Mouse (Mus musculus) neural tube, embryonic 11.5 days (tissue): ENCODE measurements around the gene Ttll6. TPM values are rescaled to one million over a fixed set of nuclear protein-coding genes. Genes with fewer than 3 reads are reported as not detected.
"Not testable (repeated sequence)": the region's sequence is repeated elsewhere in the genome, so short reads cannot be mapped to it uniquely, and the experiment has no call there.

Experiments used
- ATAC-seq: fragments of 200-750 bp; cut with Nextera tagmentation; 2 replicates; pipeline ENCODE4 v1.8.0; 2017; ENCODE audit warnings: moderate number of reproducible peaks, mild to moderate bottlenecking, moderate TSS enrichment, moderate library complexity; ENCODE audit not compliant: insufficient read depth, low FRiP score, low TSS enrichment
- DNase-seq: peaks from one replicate; pipeline ENCODE4 v3.0.0-alpha.2; 2015; ENCODE audit warnings: low spot score
- H3K27ac ChIP-seq: fragments of 300-500 bp; sonication (generic); 2 replicates; pipeline ENCODE4 v1.5.1; 2014; ENCODE audit warnings: low read depth, mild to moderate bottlenecking, low read length
- H3K27me3 ChIP-seq: fragments of 300-500 bp; sonication (generic); 2 replicates; pipeline ENCODE4 v1.6.1; 2014; ENCODE audit warnings: mild to moderate bottlenecking, low read length, mixed read lengths; ENCODE audit not compliant: control insufficient read depth, insufficient read depth
- H3K36me3 ChIP-seq: fragments of 300-500 bp; sonication (generic); 2 replicates; pipeline ENCODE4 v1.6.1; 2014; ENCODE audit warnings: mild to moderate bottlenecking, low read length, moderate library complexity, mixed read lengths; ENCODE audit not compliant: control insufficient read depth, insufficient read depth
- H3K4me1 ChIP-seq: fragments of 300-500 bp; sonication (generic); 2 replicates; pipeline ENCODE4 v1.6.1; 2014; ENCODE audit warnings: low read length, mixed read lengths; ENCODE audit not compliant: control insufficient read depth, insufficient read depth
- H3K4me2 ChIP-seq: fragments of 300-500 bp; sonication (generic); 2 replicates; pipeline ENCODE4 v1.6.1; 2014; ENCODE audit warnings: low read depth, mild to moderate bottlenecking, moderate library complexity
- H3K4me3 ChIP-seq: fragments of 300-500 bp; sonication (generic); 2 replicates; pipeline ENCODE4 v1.5.1; 2014; ENCODE audit warnings: low read depth, low read length
- H3K9ac ChIP-seq: fragments of 300-500 bp; sonication (generic); 2 replicates; pipeline ENCODE4 v1.6.1; 2014; ENCODE audit warnings: mild to moderate bottlenecking, low read length
- H3K9me3 ChIP-seq: fragments of 300-500 bp; sonication (generic); 2 replicates; pipeline ENCODE4 v1.6.1; 2016; ENCODE audit warnings: low read length; ENCODE audit not compliant: control insufficient read depth
- WGBS: fragments of 180-500 bp; shearing (Covaris S2); extraction: QIAGEN DNeasy Blood & Tissue Kit; methylation state at CpG from one replicate; pipeline ENCODE4 v1.1.7; 2014; 5-methylcytosine and 5-hydroxymethylcytosine counted together
- polyA plus RNA-seq: library from polyadenylated mRNA; unstranded; fragments of >200 nt; fragmentation: Nextera tagmentation; extraction: Ambion mirVana; gene quantifications from 2 replicates; pipeline ENCODE4 v1.2.1, GENCODE M21; 2014

The Ttll6 gene
- polyA plus RNA-seq, 1 experiment from 2014 or later: not detected

GRCm38 (mm10) chr11:96115416-96115815, 18.2 kb upstream of the Ttll6 start:
- Histone ChIP-seq H3K4me2 (no peak overlapping the region), H3K27me3 (no peaks in the 10 kb centered on the region), H3K36me3 (no peaks in the 10 kb centered on the region), H3K9ac (no peak overlapping the region), H3K27ac (no peak overlapping the region), H3K4me1 (no peaks in the 10 kb centered on the region), H3K4me3 (no peak overlapping the region), H3K9me3 (no peaks in the 10 kb centered on the region)
- WGBS: 92% methylated on average over 6 of the region's 6 CpGs
- DNase-seq (no peak), ATAC-seq (no peak)

GRCm38 (mm10) chr11:96116116-96116515, 17.5 kb upstream of the Ttll6 start:
- Histone ChIP-seq H3K27me3 (no peaks in the 10 kb centered on the region), H3K27ac (no peak overlapping the region), H3K4me2 (no peak overlapping the region), H3K4me3 (no peak overlapping the region), H3K9me3 (no peaks in the 10 kb centered on the region), H3K9ac (no peak overlapping the region), H3K4me1 (no peaks in the 10 kb centered on the region), H3K36me3 (no peaks in the 10 kb centered on the region)
- 91% methylated on average over 3 of the region's 3 CpGs for WGBS
- no peak for ATAC-seq
- no peak for DNase-seq

- H3K27ac ChIP-seq, H3K4me2 ChIP-seq, H3K36me3 ChIP-seq, H3K4me1 ChIP-seq, H3K9ac ChIP-seq, H3K27me3 ChIP-seq, H3K4me3 ChIP-seq, DNase-seq, H3K9me3 ChIP-seq, ATAC-seq: not testable (repeated sequence)
- 79% methylated on average over 3 of the region's 3 CpGs for WGBS
Measured at GRCm38 (mm10) chr11:96116925-96117324, 16.7 kb upstream of the Ttll6 start.

GRCm38 (mm10) chr11:96119401-96119800, 14.2 kb upstream of the Ttll6 start:
- DNase-seq (no peak), ATAC-seq (no peak)
- Histone ChIP-seq H3K36me3 (no peaks in the 10 kb centered on the region), H3K4me2 (no peak overlapping the region), H3K9me3 (no peaks in the 10 kb centered on the region), H3K9ac (no peak overlapping the region), H3K27ac (no peak overlapping the region), H3K4me1 (0 out of 2 replicates have a peak, but pooled peaks cover 3% of the 10 kb centered on the region), H3K27me3 (peaks cover 18% of the 10 kb centered on the region), H3K4me3 (no peak overlapping the region)
- WGBS: 55% methylated on average over 3 of the region's 3 CpGs

- not testable (repeated sequence) for ATAC-seq, H3K4me2 ChIP-seq
- 71% methylated on average over 4 of the region's 4 CpGs for WGBS
Measured at GRCm38 (mm10) chr11:96122806-96123205, 10.8 kb upstream of the Ttll6 start.

GRCm38 (mm10) chr11:96124052-96124914, 9.3 kb upstream of the Ttll6 start:
- Histone ChIP-seq H3K27ac (no peak overlapping the region), H3K4me3 (peak overlapping the region; percentile 38), H3K9ac (no peak overlapping the region; the same call in 1 of the 2 replicates), H3K36me3 (no peaks in the 10 kb centered on the region), H3K27me3 (peaks cover 31% of the 10 kb centered on the region), H3K9me3 (no peaks in the 10 kb centered on the region), H3K4me1 (0 out of 2 replicates have a peak, but pooled peaks cover 7% of the 10 kb centered on the region), H3K4me2 (peak overlapping the region; percentile 66)
- DNase-seq: peak; percentile 54
- WGBS: 2% methylated on average over 45 of the region's 45 CpGs
- ATAC-seq: no peak

More at GRCm38 (mm10) chr11:96122806-96123205, 10.8 kb upstream of the Ttll6 start:
- H3K27ac ChIP-seq, H3K4me1 ChIP-seq, H3K36me3 ChIP-seq, H3K9ac ChIP-seq, H3K9me3 ChIP-seq, H3K4me3 ChIP-seq, DNase-seq: not testable (repeated sequence)
- H3K27me3 ChIP-seq: peaks cover 31% of the 10 kb centered on the region

- no peak overlapping the region for H3K4me3 ChIP-seq
- H3K27me3 ChIP-seq: peaks cover 4% of the 10 kb centered on the region; the same call in 1 of the 2 replicates
- no peaks in the 10 kb centered on the region for H3K9me3 ChIP-seq
- no peak overlapping the region for H3K9ac ChIP-seq
- no peaks in the 10 kb centered on the region for H3K4me1 ChIP-seq
- 62% methylated on average over 10 of the region's 10 CpGs for WGBS
- DNase-seq (no peak), ATAC-seq (no peak)
- no peaks in the 10 kb centered on the region for H3K36me3 ChIP-seq
- H3K27ac ChIP-seq: no peak overlapping the region
- no peak overlapping the region for H3K4me2 ChIP-seq
Measured at GRCm38 (mm10) chr11:96130606-96131005, 3.0 kb upstream of the Ttll6 start.

- H3K27me3 ChIP-seq: no peaks in the 10 kb centered on the region
- no peak overlapping the region for H3K27ac ChIP-seq
- no peaks in the 10 kb centered on the region for H3K9me3 ChIP-seq
- H3K36me3 ChIP-seq: no peaks in the 10 kb centered on the region
- ATAC-seq (no peak), DNase-seq (no peak)
- H3K4me3 ChIP-seq: no peak overlapping the region
- H3K9ac ChIP-seq: no peak overlapping the region
- H3K4me1 ChIP-seq: no peaks in the 10 kb centered on the region
- 90% methylated on average over 8 of the region's 8 CpGs for WGBS
- no peak overlapping the region for H3K4me2 ChIP-seq
Measured at GRCm38 (mm10) chr11:96135847-96136246, 2.3 kb downstream of the Ttll6 start.

- DNase-seq: no peak
- WGBS: 28% methylated on average over 4 of the region's 4 CpGs
- no peaks in the 10 kb centered on the region for H3K9me3 ChIP-seq
Measured at GRCm38 (mm10) chr11:96140726-96141175, 7.2 kb downstream of the Ttll6 start.

More at GRCm38 (mm10) chr11:96140726-96141175, 7.2 kb downstream of the Ttll6 start:
- no peak overlapping the region for H3K27ac ChIP-seq
- no peak for ATAC-seq
- no peaks in the 10 kb centered on the region for H3K36me3 ChIP-seq
- H3K4me2 ChIP-seq: no peak overlapping the region
- H3K4me1 ChIP-seq: 0 out of 2 replicates have a peak, but pooled peaks cover under 1% of the 10 kb centered on the region
- no peak overlapping the region for H3K9ac ChIP-seq
- H3K27me3 ChIP-seq: no peaks in the 10 kb centered on the region; the same call in 1 of the 2 replicates
- no peak overlapping the region for H3K4me3 ChIP-seq
